Mouse (Mus musculus): ENCODE results near the gene Cdon. TPM values are rescaled to one million over a fixed set of nuclear protein-coding genes. Genes with fewer than 3 reads are reported as not detected.
A peak's percentile ranks its signal among the peaks of the same experiment; 100 is the strongest.

The Cdon gene
- total RNA-seq (2014; fragmentation: Nextera tagmentation) (0.19 TPM in 1 of 2 replicates, not detected in the other), total RNA-seq (2017) (0.52 and 0.93 TPM in 2 replicates), polyA plus RNA-seq (2012) (0.01 and 0.03 TPM in 2 replicates)

DNA sequence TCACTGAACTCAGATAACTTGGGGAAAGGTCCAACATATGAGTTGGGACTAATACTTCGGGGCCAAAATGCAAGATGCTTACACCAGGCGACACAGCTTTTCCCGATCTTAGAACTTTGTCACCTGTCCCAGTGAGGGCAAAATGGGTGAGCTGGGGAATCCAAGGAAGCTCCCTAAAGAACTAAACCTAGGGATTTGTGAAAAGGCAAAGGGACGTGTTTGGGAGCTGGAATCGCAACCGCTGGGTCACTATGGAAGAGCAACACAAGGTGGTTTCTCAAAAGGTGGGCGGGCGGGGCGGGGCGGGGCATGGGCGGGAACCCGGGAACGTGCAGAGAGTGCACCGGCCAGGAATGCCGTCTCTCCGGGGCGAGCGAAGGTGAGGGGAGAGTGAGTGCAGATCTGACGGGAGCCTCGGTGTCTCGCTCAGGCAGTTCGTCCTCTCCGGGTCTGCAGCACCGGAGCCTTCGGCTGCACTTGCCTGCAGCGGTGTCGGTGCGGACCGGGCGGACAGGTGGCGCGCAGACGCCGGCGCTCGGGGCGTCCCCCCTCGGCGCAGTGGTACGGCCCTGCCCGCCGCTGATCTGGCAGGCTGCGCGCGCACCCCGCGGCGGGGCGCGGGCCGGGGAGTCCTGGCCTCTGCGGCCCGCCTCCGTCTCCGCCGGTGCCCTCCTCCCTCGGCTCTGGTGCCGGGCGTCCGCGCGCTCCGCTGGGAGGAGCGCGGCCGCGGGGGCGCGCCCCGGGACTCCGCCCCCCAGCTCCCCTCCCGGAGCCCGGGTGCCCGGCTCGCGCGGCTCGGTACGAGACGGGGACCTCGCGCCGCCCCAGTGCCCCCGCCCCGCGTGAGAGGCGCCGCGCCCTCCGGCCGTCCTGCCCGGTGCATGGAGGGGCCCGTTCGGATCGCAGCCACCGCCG is at the start of gene Cdon:
Gene Cdon (plus strand): TSS at position 324 of the 915 bp plus-strand sequence.
- no peak for TF ChIP-seq POLR2AphosphoS5 (IDR thresholded peaks at IDR 0.05; ENCODE audit: insufficient replicate concordance, low read depth, low read length)
- no peak for TF ChIP-seq GATA1 (IDR thresholded peaks at IDR 0.05; ENCODE audit: borderline replicate concordance, low read length)
- no peak for TF ChIP-seq GATA2 (IDR thresholded peaks at IDR 0.05; ENCODE audit: borderline replicate concordance, low read depth, low read length)
- no peak for TF ChIP-seq TAL1 (conservative IDR thresholded peaks at IDR 0.05; ENCODE audit: low read depth, low read length)
- no peak for TF ChIP-seq CTCF (IDR thresholded peaks at IDR 0.05; ENCODE audit: low read depth, low read length)
- Histone ChIP-seq H3K27me3 (ENCODE audit: insufficient read depth, low read length) (peaks cover 31% of the 10 kb centered on the region), H3K4me3 (ENCODE audit: low read depth, low read length) (peak within 1 kb of the TSS; percentile 78), H3K9me3 (replicated peaks) (no peaks in the 10 kb centered on the region), H3K36me3 (replicated peaks) (no peaks in the 10 kb centered on the region), H3K4me1 (ENCODE audit: insufficient read depth, low read depth, low read length) (peaks cover 15% of the 10 kb centered on the region)
- DNase-seq (ENCODE audit: low spot score) (peak; percentile 95), ATAC-seq (ENCODE audit: extremely low read depth, insufficient number of reproducible peaks, low FRiP score, poor library complexity, severe bottlenecking) (peak; percentile 79)

DNA sequence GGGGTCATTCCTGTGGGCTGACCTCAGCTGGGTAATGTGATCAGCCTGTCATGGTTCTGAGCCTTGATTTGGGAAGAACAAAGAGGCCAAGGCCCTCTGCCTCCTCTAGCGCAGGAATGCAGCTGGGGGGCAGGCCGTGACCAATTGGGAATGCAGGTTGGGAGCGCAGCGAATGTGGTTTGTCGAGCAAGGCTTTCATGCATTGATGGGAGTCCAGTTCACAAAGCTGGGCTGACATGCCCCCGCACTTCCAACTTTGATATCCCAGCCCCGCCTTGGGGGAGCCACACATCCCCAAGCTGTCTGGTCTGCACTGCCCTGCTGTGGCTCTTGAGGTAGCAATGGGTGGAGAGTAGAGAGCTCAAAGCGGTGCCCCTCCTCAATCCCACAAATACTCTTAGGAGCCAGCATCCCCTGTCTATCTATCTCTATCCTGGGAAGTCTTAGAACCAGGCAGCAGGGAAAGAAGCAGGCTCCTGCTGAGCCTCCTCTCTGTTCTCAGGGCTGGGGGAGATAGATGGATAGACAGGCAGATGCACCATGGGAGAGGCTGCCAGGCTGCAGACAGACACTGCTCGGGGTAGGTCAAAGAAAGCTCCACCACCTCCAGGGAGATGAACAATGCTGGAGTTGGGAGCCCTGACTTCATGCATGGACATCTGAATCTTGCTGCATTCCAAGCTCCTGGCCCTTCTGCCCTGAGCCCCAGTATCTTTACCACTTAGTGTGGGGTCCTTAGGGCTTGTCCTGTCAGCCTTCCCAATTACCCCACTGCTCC is 48.4 kb upstream of the Cdon start:
- Histone ChIP-seq H3K4me1 (ENCODE audit: insufficient read depth, low read depth, low read length) (no peaks in the 10 kb centered on the region), H3K36me3 (replicated peaks) (no peaks in the 10 kb centered on the region), H3K4me3 (ENCODE audit: low read depth, low read length) (no peak overlapping the region), H3K27me3 (ENCODE audit: insufficient read depth, low read length) (peaks cover 2% of the 10 kb centered on the region), H3K9me3 (replicated peaks) (no peaks in the 10 kb centered on the region)
- DNase-seq (ENCODE audit: low spot score) (no peak), ATAC-seq (ENCODE audit: extremely low read depth, insufficient number of reproducible peaks, low FRiP score, poor library complexity, severe bottlenecking) (no peak)
- no peak for TF ChIP-seq CTCF (IDR thresholded peaks at IDR 0.05; ENCODE audit: low read depth, low read length)
- TF ChIP-seq POLR2AphosphoS5 (IDR thresholded peaks at IDR 0.05; ENCODE audit: insufficient replicate concordance, low read depth, low read length): no peak
- no peak for TF ChIP-seq GATA2 (IDR thresholded peaks at IDR 0.05; ENCODE audit: borderline replicate concordance, low read depth, low read length)
- TF ChIP-seq TAL1 (conservative IDR thresholded peaks at IDR 0.05; ENCODE audit: low read depth, low read length): no peak
- TF ChIP-seq GATA1 (IDR thresholded peaks at IDR 0.05; ENCODE audit: borderline replicate concordance, low read length): no peak

DNA sequence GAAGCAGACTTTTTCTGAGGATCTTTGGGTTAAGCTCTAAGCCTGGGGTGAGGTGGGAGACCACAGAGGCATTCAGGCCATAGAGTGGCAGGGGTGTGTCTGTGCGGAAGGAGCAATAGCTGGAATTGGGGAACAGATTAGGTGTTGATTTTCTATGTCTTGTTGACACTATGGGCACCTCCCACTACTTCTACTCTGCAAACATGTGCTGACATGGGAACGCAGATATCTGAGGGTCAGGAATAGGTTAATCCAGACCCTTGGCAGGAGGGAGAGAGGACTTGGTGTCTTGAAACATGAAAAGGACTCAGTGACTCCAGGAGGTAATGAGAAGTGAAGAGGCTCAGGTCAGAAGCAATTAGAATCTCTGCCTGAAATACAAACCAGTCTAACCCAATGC is 43.0 kb upstream of the Cdon start:
- no peak overlapping the region for H3K4me3 ChIP-seq (ENCODE audit: low read depth, low read length)
- no peaks in the 10 kb centered on the region for H3K4me1 ChIP-seq (ENCODE audit: insufficient read depth, low read depth, low read length)
- ATAC-seq (ENCODE audit: extremely low read depth, insufficient number of reproducible peaks, low FRiP score, poor library complexity, severe bottlenecking) (no peak), DNase-seq (ENCODE audit: low spot score) (no peak)
- no peaks in the 10 kb centered on the region for H3K9me3 ChIP-seq (replicated peaks)
- H3K36me3 ChIP-seq (replicated peaks): no peaks in the 10 kb centered on the region
- H3K27me3 ChIP-seq (ENCODE audit: insufficient read depth, low read length): no peaks in the 10 kb centered on the region
- TF ChIP-seq POLR2AphosphoS5 (IDR thresholded peaks at IDR 0.05; ENCODE audit: insufficient replicate concordance, low read depth, low read length) (no peak), CTCF (IDR thresholded peaks at IDR 0.05; ENCODE audit: low read depth, low read length) (no peak), GATA1 (IDR thresholded peaks at IDR 0.05; ENCODE audit: borderline replicate concordance, low read length) (no peak), GATA2 (IDR thresholded peaks at IDR 0.05; ENCODE audit: borderline replicate concordance, low read depth, low read length) (no peak), TAL1 (conservative IDR thresholded peaks at IDR 0.05; ENCODE audit: low read depth, low read length) (no peak)

DNA sequence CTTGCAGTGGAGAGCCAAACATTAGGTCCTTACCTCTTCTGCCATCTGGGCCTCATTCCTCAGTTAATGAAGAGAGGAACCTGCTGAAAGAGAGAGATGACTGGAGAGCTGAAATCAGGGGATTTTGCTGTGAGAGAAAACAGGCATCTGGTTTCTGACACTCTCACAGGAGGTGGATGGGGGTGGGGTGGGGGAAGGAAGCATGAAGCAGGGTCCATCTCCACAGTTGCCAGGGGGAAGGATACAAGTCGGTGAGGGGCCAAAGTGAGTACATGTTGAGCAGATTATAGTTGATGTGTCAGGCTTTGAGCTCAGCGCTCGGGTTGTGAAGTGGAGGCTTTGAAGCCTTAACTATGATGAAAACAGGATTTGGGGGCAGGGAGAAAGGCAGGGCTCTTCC is 41.9 kb upstream of the Cdon start:
- H3K36me3 ChIP-seq (replicated peaks): no peaks in the 10 kb centered on the region
- no peak overlapping the region for H3K4me3 ChIP-seq (ENCODE audit: low read depth, low read length)
- DNase-seq (ENCODE audit: low spot score) (no peak), ATAC-seq (ENCODE audit: extremely low read depth, insufficient number of reproducible peaks, low FRiP score, poor library complexity, severe bottlenecking) (no peak)
- TF ChIP-seq GATA1 (IDR thresholded peaks at IDR 0.05; ENCODE audit: borderline replicate concordance, low read length) (no peak), POLR2AphosphoS5 (IDR thresholded peaks at IDR 0.05; ENCODE audit: insufficient replicate concordance, low read depth, low read length) (no peak), CTCF (IDR thresholded peaks at IDR 0.05; ENCODE audit: low read depth, low read length) (no peak)
- H3K27me3 ChIP-seq (ENCODE audit: insufficient read depth, low read length): no peaks in the 10 kb centered on the region
- H3K4me1 ChIP-seq (ENCODE audit: insufficient read depth, low read depth, low read length): no peaks in the 10 kb centered on the region
- H3K9me3 ChIP-seq (replicated peaks): no peaks in the 10 kb centered on the region

DNA sequence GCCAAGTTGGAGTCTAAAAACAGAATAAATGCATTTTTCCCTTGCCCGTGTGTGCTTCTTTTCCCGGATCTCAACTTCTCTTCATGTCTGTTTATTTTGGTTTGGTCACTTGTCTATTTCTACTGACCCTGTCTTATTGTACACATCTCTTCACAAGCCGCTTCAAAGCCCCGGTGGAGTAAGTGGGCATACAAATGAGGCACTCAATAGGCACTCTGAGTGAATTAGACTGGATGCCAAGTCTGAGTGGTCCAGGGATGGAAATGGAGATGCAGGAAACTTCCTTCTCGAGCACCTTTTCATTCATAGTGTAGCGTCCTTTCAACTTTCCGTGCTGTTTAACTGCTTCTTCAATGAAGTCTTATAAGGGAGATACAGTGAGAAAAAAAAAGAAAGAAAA is 21.0 kb upstream of the Cdon start:
- no peak for ATAC-seq (ENCODE audit: extremely low read depth, insufficient number of reproducible peaks, low FRiP score, poor library complexity, severe bottlenecking)
- DNase-seq (ENCODE audit: low spot score): no peak

DNA sequence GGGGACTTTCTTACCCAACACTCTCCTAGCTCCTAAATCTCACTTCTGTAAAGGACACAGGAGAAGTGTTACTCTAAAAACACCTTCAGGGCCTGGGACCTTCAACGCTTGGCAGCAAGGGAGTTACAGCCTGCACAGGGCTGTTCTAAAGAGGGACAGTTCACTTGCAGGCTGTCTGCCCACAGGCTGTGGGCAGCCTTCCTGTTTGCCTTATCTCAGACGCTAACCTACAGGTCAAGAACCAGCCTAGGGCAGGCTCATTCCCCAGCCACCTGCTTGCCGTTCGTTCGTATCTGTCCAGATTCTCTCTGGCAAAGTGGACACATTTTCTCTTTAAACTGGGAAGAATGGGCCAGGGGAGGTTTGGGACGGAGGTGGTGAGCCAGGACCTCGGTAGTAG is 20.5 kb upstream of the Cdon start:
- H3K27me3 ChIP-seq (ENCODE audit: insufficient read depth, low read length): peaks cover 11% of the 10 kb centered on the region; the same call in 1 of the 2 replicates
- ATAC-seq (ENCODE audit: extremely low read depth, insufficient number of reproducible peaks, low FRiP score, poor library complexity, severe bottlenecking) (no peak), DNase-seq (ENCODE audit: low spot score) (no peak)
- no peak for TF ChIP-seq GATA2 (IDR thresholded peaks at IDR 0.05; ENCODE audit: borderline replicate concordance, low read depth, low read length)
- no peak for TF ChIP-seq GATA1 (IDR thresholded peaks at IDR 0.05; ENCODE audit: borderline replicate concordance, low read length)
- TF ChIP-seq CTCF (IDR thresholded peaks at IDR 0.05; ENCODE audit: low read depth, low read length): no peak
- no peak for TF ChIP-seq TAL1 (conservative IDR thresholded peaks at IDR 0.05; ENCODE audit: low read depth, low read length)
- no peak for TF ChIP-seq POLR2AphosphoS5 (IDR thresholded peaks at IDR 0.05; ENCODE audit: insufficient replicate concordance, low read depth, low read length)
- H3K4me3 ChIP-seq (ENCODE audit: low read depth, low read length): no peak overlapping the region
- no peaks in the 10 kb centered on the region for H3K4me1 ChIP-seq (ENCODE audit: insufficient read depth, low read depth, low read length)
- H3K36me3 ChIP-seq (replicated peaks): no peaks in the 10 kb centered on the region
- no peaks in the 10 kb centered on the region for H3K9me3 ChIP-seq (replicated peaks)

More for the DNA sequence above, 21.0 kb upstream of the Cdon start:
- H3K4me1 ChIP-seq (ENCODE audit: insufficient read depth, low read depth, low read length): no peaks in the 10 kb centered on the region
- H3K27me3 ChIP-seq (ENCODE audit: insufficient read depth, low read length): peaks cover 11% of the 10 kb centered on the region; the same call in 1 of the 2 replicates
- TF ChIP-seq POLR2AphosphoS5 (IDR thresholded peaks at IDR 0.05; ENCODE audit: insufficient replicate concordance, low read depth, low read length): no peak
- TF ChIP-seq CTCF (IDR thresholded peaks at IDR 0.05; ENCODE audit: low read depth, low read length): no peak
- TF ChIP-seq GATA2 (IDR thresholded peaks at IDR 0.05; ENCODE audit: borderline replicate concordance, low read depth, low read length): no peak
- no peak for TF ChIP-seq GATA1 (IDR thresholded peaks at IDR 0.05; ENCODE audit: borderline replicate concordance, low read length)
- no peak for TF ChIP-seq TAL1 (conservative IDR thresholded peaks at IDR 0.05; ENCODE audit: low read depth, low read length)
- no peak overlapping the region for H3K4me3 ChIP-seq (ENCODE audit: low read depth, low read length)
- H3K36me3 ChIP-seq (replicated peaks): no peaks in the 10 kb centered on the region
- H3K9me3 ChIP-seq (replicated peaks): no peaks in the 10 kb centered on the region

All from G1E (cell line).